Mouse (Mus musculus): Measurements from ENCODE around the gene Nme8. TPM values are rescaled to one million over a fixed set of nuclear protein-coding genes. Genes with fewer than 3 reads are reported as not detected.

Gene Nme8
- total and polyA plus RNA-seq, 3 experiments = not detected

GRCm38 (mm10) chr13:19744536-19744935 lies 46.9 kb upstream of the Nme8 start:
- in situ Hi-C loops (cut with MboI; ENCODE audit: low pct_ligation_motif_present, low pct_unique_long_range_greater_than_20kb, low sequenced_read_pairs) = no loop called here
- H3K27me3 ChIP-seq (replicated peaks) = no peaks in the 10 kb centered on the region
- no peak overlapping the region for H3K27ac ChIP-seq (ENCODE audit: insufficient read depth, low read depth)
- no peaks in the 10 kb centered on the region for H3K9me3 ChIP-seq (replicated peaks; ENCODE audit: low read length)
- no peak overlapping the region for H3K9ac ChIP-seq (ENCODE audit: insufficient read depth, low read depth)
- no peak overlapping the region for H3K4me2 ChIP-seq (ENCODE audit: insufficient read depth, low read depth, poor library complexity, severe bottlenecking)
- DNase-seq (ENCODE audit: extremely low read depth) = no peak
- no peaks in the 10 kb centered on the region for H3K4me1 ChIP-seq (ENCODE audit: control insufficient read depth in 1 of 2, insufficient read depth in 2 of 2)
- no peaks in the 10 kb centered on the region for H3K79me2 ChIP-seq (replicated peaks; ENCODE audit: control insufficient read depth, extremely low read depth, insufficient read depth, poor library complexity, severe bottlenecking)
- no peak for TF ChIP-seq CHD2 (IDR thresholded peaks at IDR 0.05; ENCODE audit: low read length)
- TF ChIP-seq RAD21 (IDR thresholded peaks at IDR 0.05; ENCODE audit: low read depth, low read length) = no peak
- TF ChIP-seq NRF1 (IDR thresholded peaks at IDR 0.05; ENCODE audit: low read depth, low read length) = no peak
- TF ChIP-seq CHD1 (IDR thresholded peaks at IDR 0.05; ENCODE audit: low read depth, low read length) = no peak
- TF ChIP-seq CTCF (conservative IDR thresholded peaks at IDR 0.05 in 1 of 2, IDR thresholded peaks at IDR 0.05 in 1 of 2; ENCODE audit: low read depth in 2 of 2, low read length in 2 of 2) = no peak
- TF ChIP-seq SIN3A (IDR thresholded peaks at IDR 0.05; ENCODE audit: low read length) = no peak
- TF ChIP-seq USF1 (IDR thresholded peaks at IDR 0.05; ENCODE audit: low read depth, low read length) = no peak
- no peak for TF ChIP-seq MEF2A (IDR thresholded peaks at IDR 0.05; ENCODE audit: borderline replicate concordance, low read depth, low read length)
- TF ChIP-seq GABPA (IDR thresholded peaks at IDR 0.05; ENCODE audit: insufficient replicate concordance, low read depth, low read length) = no peak
- TF ChIP-seq ZMIZ1 (IDR thresholded peaks at IDR 0.05; ENCODE audit: low read depth, low read length) = no peak
- no peak for TF ChIP-seq POLR2A (IDR thresholded peaks at IDR 0.05; ENCODE audit: low read depth, low read length)
- TF ChIP-seq POLR2AphosphoS2 (IDR thresholded peaks at IDR 0.05; ENCODE audit: low read depth, low read length) = no peak
- dilution Hi-C loops (cut with MboI; ENCODE audit: extremely low pct_ligation_motif_present, extremely low pct_unique_long_range_greater_than_20kb, low sequenced_read_pairs) = no loop called here
- no peak overlapping the region for H3K4me3 ChIP-seq (replicated peaks in 1 of 3; ENCODE audit: low read depth in 2 of 3, low read length in 2 of 3, poor library complexity in 1 of 3)
- H3K36me3 ChIP-seq (replicated peaks in 1 of 2; ENCODE audit: control insufficient read depth in 1 of 2, insufficient read depth in 1 of 2, low read length in 1 of 2) = no peaks in the 10 kb centered on the region

- no peak for TF ChIP-seq TCF12 (IDR thresholded peaks at IDR 0.05; ENCODE audit: low read depth, low read length)
- TF ChIP-seq HCFC1 (IDR thresholded peaks at IDR 0.05; ENCODE audit: low read depth, low read length) = no peak
- no peak for TF ChIP-seq SMC3 (IDR thresholded peaks at IDR 0.05; ENCODE audit: low read depth, low read length)
- no peak for TF ChIP-seq POLR2AphosphoS2 (IDR thresholded peaks at IDR 0.05; ENCODE audit: low read depth, low read length)
- no peak for TF ChIP-seq EP300 (IDR thresholded peaks at IDR 0.05; ENCODE audit: low read length)
- no peak for TF ChIP-seq ZC3H11A (IDR thresholded peaks at IDR 0.05; ENCODE audit: low read depth, low read length)
- TF ChIP-seq MAFK (IDR thresholded peaks at IDR 0.05; ENCODE audit: insufficient replicate concordance, low read length) = no peak
- TF ChIP-seq USF1 (IDR thresholded peaks at IDR 0.05; ENCODE audit: low read depth, low read length) = no peak
- no peak for TF ChIP-seq KAT2A (IDR thresholded peaks at IDR 0.05; ENCODE audit: insufficient replicate concordance, low read length)
- TF ChIP-seq E2F4 (IDR thresholded peaks at IDR 0.05; ENCODE audit: insufficient replicate concordance, low read depth, low read length) = no peak
- TF ChIP-seq ZKSCAN1 (IDR thresholded peaks at IDR 0.05; ENCODE audit: borderline replicate concordance, low read depth, low read length) = no peak
- TF ChIP-seq SIN3A (IDR thresholded peaks at IDR 0.05; ENCODE audit: low read length) = no peak
- TF ChIP-seq ELF1 (IDR thresholded peaks at IDR 0.05; ENCODE audit: low read depth, low read length) = no peak
- TF ChIP-seq NRF1 (IDR thresholded peaks at IDR 0.05; ENCODE audit: low read depth, low read length) = no peak
- no peak for TF ChIP-seq POLR2A (IDR thresholded peaks at IDR 0.05; ENCODE audit: low read depth, low read length)
- no peak for TF ChIP-seq ZMIZ1 (IDR thresholded peaks at IDR 0.05; ENCODE audit: low read depth, low read length)
- TF ChIP-seq MYC (IDR thresholded peaks at IDR 0.05; ENCODE audit: low read depth, low read length) = no peak
- no peak for TF ChIP-seq NELFE (IDR thresholded peaks at IDR 0.05; ENCODE audit: low read depth, low read length)
- Histone ChIP-seq H3K9me3 (replicated peaks; ENCODE audit: low read length) (no peaks in the 10 kb centered on the region), H3K36me3 (replicated peaks in 1 of 2; ENCODE audit: control insufficient read depth in 1 of 2, insufficient read depth in 1 of 2, low read length in 1 of 2) (no peaks in the 10 kb centered on the region), H3K27ac (ENCODE audit: insufficient read depth, low read depth) (no peak overlapping the region), H3K9ac (ENCODE audit: insufficient read depth, low read depth) (no peak overlapping the region), H3K4me1 (ENCODE audit: control insufficient read depth in 1 of 2, insufficient read depth in 2 of 2) (no peaks in the 10 kb centered on the region), H3K4me3 (replicated peaks in 1 of 3; ENCODE audit: low read depth in 2 of 3, low read length in 2 of 3, poor library complexity in 1 of 3) (no peak overlapping the region), H3K79me2 (replicated peaks; ENCODE audit: control insufficient read depth, extremely low read depth, insufficient read depth, poor library complexity, severe bottlenecking) (no peaks in the 10 kb centered on the region), H3K27me3 (replicated peaks) (no peaks in the 10 kb centered on the region), H3K4me2 (ENCODE audit: insufficient read depth, low read depth, poor library complexity, severe bottlenecking) (no peak overlapping the region)
- dilution Hi-C loops (cut with MboI; ENCODE audit: extremely low pct_ligation_motif_present, extremely low pct_unique_long_range_greater_than_20kb, low sequenced_read_pairs) (no loop called here), in situ Hi-C loops (cut with MboI; ENCODE audit: low pct_ligation_motif_present, low pct_unique_long_range_greater_than_20kb, low sequenced_read_pairs) (no loop called here)
- no peak for DNase-seq (ENCODE audit: extremely low read depth)
Measured at GRCm38 (mm10) chr13:19734597-19734996, 37.0 kb upstream of the Nme8 start.
